Mouse (Mus musculus) olfactory bulb, adult 2 months (tissue): ENCODE data around the gene Camkv.

Experiments used
- CTCF ChIP-seq: fragments of 200-500 bp; IDR thresholded peaks from 2 replicates; pipeline ENCODE4 v1.5.1; 2012; ENCODE audit warnings: low read depth, mild to moderate bottlenecking, low read length, moderate library complexity; ENCODE audit not compliant: insufficient read depth
- POLR2A ChIP-seq: fragments of 200-500 bp; IDR thresholded peaks from 2 replicates; pipeline ENCODE4 v1.6.1; 2012; ENCODE audit warnings: mild to moderate bottlenecking, low read depth, low read length, moderate library complexity; ENCODE audit not compliant: insufficient read depth

- no peak for TF ChIP-seq CTCF
- no peak for TF ChIP-seq POLR2A
These were observed 48.0 kb downstream of the Camkv start for GRCm38 (mm10) chr9:107983421-107983890.
